Mouse (Mus musculus): ENCODE results near the gene Eef1akmt3.

GRCm38 (mm10) chr10:127017071-127017470 is 24.2 kb downstream of the Eef1akmt3 start:
- TF ChIP-seq CTCF (IDR thresholded peaks at IDR 0.05; ENCODE audit: low read depth): no peak
- TF ChIP-seq EP300 (IDR thresholded peaks at IDR 0.05; ENCODE audit: low read depth): no peak

All from liver, postnatal 0 days (tissue).